Mouse (Mus musculus): ENCODE data around the gene Spef2. TPM values are rescaled to one million over a fixed set of nuclear protein-coding genes. Genes with fewer than 3 reads are reported as not detected.

The Spef2 gene
- polyA plus RNA-seq, 1 experiment from 2014 or later: 0.16 TPM

DNA sequence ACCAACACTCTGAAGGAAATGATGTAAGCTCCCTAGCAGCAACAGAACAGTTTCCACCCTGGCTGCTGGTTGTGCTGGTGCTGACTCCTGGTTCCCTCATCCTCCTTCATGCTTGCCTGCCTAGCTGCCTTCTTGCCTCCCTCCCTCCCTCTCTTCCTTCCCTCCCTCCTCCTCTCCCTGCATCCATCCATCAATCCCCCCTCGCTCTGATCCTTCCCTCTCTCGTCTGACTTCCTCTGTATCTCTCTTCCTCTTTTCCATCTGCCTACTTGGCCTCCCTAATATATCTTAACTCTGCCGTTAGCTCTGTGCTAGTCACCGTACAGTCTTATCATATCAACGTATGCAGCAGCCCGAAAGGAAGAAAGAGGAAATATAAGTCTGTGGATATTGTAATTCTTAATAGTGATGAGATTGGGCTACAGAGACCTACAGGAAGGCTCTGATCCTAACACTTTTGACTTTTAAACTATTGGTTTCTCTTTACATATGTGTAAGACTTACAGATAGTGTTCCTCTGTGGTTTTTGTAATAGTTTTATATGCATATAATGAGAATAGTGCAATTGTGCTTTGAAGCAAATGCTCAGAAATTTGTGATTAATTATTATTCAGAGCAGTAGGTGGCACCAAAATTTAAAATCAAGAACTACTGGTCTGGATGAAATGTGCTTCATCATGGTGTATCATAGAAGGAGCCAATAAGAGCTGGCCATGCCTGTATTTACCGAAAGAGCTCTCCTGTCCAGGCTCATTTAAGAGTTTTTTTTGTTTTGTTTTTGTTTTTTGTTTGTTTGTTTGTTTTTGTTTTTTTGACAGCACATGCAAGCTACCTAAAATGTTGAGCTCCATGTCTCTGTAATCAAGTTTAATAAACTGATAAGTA, 33.9 kb downstream of the Spef2 start:
- H3K27ac ChIP-seq: no peak overlapping the region
- H3K27me3 ChIP-seq: no peaks in the 10 kb centered on the region
- H3K9ac ChIP-seq: no peak overlapping the region
- no peak overlapping the region for H3K4me3 ChIP-seq
- ATAC-seq (replicated peaks; ENCODE audit: insufficient number of reproducible peaks, insufficient read depth, low FRiP score, low read depth): no peak
- no peaks in the 10 kb centered on the region for H3K36me3 ChIP-seq
- H3K9me3 ChIP-seq (replicated peaks): no peaks in the 10 kb centered on the region
- no peaks in the 10 kb centered on the region for H3K4me1 ChIP-seq (replicated peaks)
- 53% methylated on average over 7 of the region's 7 CpGs for WGBS
- H3K4me2 ChIP-seq: no peak overlapping the region

DNA sequence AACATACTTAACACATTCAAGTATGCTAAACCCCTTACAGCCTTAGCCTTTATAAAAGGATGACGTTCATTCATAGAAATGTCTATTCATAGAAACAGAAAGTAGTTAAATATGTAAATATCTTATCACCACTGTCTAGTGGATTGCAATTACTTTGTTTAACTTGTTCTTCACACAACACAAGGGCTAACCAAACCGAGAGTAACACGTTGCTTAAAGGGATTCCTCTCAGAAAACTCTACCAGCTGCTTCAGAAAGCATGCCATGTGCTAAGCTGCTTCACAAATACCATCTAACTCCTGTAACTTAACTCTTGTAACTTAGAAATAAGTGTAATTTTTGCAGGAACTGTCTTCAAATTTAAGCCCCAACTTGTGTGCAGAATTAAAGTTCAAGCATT, 35.0 kb downstream of the Spef2 start:
- Histone ChIP-seq H3K36me3 (no peaks in the 10 kb centered on the region), H3K27ac (no peak overlapping the region), H3K4me1 (replicated peaks) (no peaks in the 10 kb centered on the region), H3K27me3 (no peaks in the 10 kb centered on the region), H3K9ac (no peak overlapping the region), H3K4me3 (no peak overlapping the region), H3K9me3 (replicated peaks) (no peaks in the 10 kb centered on the region), H3K4me2 (no peak overlapping the region)
- no peak for ATAC-seq (replicated peaks; ENCODE audit: insufficient number of reproducible peaks, insufficient read depth, low FRiP score, low read depth)
- 60% methylated on average over 3 of the region's 3 CpGs for WGBS

- Histone ChIP-seq H3K9ac (no peak overlapping the region), H3K27ac (no peak overlapping the region), H3K9me3 (replicated peaks) (no peaks in the 10 kb centered on the region), H3K4me2 (no peak overlapping the region), H3K27me3 (no peaks in the 10 kb centered on the region), H3K36me3 (no peaks in the 10 kb centered on the region), H3K4me1 (replicated peaks) (no peaks in the 10 kb centered on the region), H3K4me3 (no peak overlapping the region)
- 75% methylated on average over 2 of the region's 2 CpGs for WGBS
- no peak for ATAC-seq (replicated peaks; ENCODE audit: insufficient number of reproducible peaks, insufficient read depth, low FRiP score, low read depth)
Observed at GRCm38 (mm10) chr15:9710330-9710729, 38.3 kb downstream of the Spef2 start.

- no peaks in the 10 kb centered on the region for H3K27me3 ChIP-seq
- 47% methylated on average over 2 of the region's 2 CpGs for WGBS
Observed at GRCm38 (mm10) chr15:9705830-9706450, 42.7 kb downstream of the Spef2 start.

DNA sequence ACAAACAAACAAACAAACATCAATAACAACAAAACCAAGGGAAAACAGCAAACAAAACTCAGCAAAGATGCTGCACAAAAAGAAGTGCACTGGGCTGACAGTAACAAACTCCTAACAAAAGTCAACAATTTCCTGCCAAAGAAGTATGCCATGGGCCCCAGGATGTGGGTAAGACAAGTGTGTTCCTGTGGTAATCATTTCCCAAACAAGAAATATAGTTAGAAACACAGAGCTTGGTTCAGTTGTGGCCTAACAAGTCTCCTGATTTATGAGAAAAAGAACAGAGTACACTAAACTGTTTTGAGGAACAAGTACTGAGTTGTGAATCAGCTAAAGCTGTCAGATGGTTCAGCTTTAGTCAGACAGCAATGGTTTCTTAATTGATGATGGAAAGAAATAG, 46.8 kb downstream of the Spef2 start:
- Histone ChIP-seq H3K9ac (no peak overlapping the region), H3K9me3 (replicated peaks) (no peaks in the 10 kb centered on the region), H3K4me2 (no peak overlapping the region), H3K4me3 (no peak overlapping the region), H3K4me1 (replicated peaks) (no peaks in the 10 kb centered on the region), H3K27me3 (no peaks in the 10 kb centered on the region), H3K36me3 (no peaks in the 10 kb centered on the region), H3K27ac (no peak overlapping the region)
- ATAC-seq (replicated peaks; ENCODE audit: insufficient number of reproducible peaks, insufficient read depth, low FRiP score, low read depth): no peak

More at GRCm38 (mm10) chr15:9705830-9706450, 42.7 kb downstream of the Spef2 start:
- H3K4me2 ChIP-seq: no peak overlapping the region
- no peak overlapping the region for H3K27ac ChIP-seq
- ATAC-seq (replicated peaks; ENCODE audit: insufficient number of reproducible peaks, insufficient read depth, low FRiP score, low read depth): no peak
- H3K4me1 ChIP-seq (replicated peaks): no peaks in the 10 kb centered on the region
- no peak overlapping the region for H3K4me3 ChIP-seq
- no peak overlapping the region for H3K9ac ChIP-seq
- no peaks in the 10 kb centered on the region for H3K36me3 ChIP-seq
- H3K9me3 ChIP-seq (replicated peaks): no peaks in the 10 kb centered on the region

GRCm38 (mm10) chr15:9691721-9692120, 56.9 kb downstream of the Spef2 start:
- no peak overlapping the region for H3K4me2 ChIP-seq
- H3K27me3 ChIP-seq: no peaks in the 10 kb centered on the region
- no peak for ATAC-seq (replicated peaks; ENCODE audit: insufficient number of reproducible peaks, insufficient read depth, low FRiP score, low read depth)
- H3K27ac ChIP-seq: no peak overlapping the region
- no peaks in the 10 kb centered on the region for H3K4me1 ChIP-seq (replicated peaks)
- no peak overlapping the region for H3K9ac ChIP-seq
- H3K9me3 ChIP-seq (replicated peaks): no peaks in the 10 kb centered on the region
- no peaks in the 10 kb centered on the region for H3K36me3 ChIP-seq
- no peak overlapping the region for H3K4me3 ChIP-seq

DNA sequence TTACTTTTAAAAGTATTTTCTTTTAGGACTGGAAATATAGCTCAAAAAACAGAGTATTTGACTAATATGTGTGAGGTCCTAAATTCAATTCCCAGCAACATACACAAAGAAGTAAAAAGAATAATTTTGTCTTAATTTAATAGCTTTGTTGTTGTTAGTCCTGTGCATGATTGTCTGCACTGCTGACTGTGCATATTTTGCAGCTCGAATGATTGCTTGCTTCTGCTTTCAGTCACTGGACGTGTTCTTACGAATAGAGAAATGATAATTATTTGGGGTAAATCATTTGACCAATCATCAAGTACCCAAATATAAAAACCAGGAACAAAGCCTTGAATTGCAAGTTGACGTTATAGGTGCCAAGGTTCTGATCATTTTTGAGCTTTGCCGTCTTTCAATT, 57.8 kb downstream of the Spef2 start:
- no peak overlapping the region for H3K4me2 ChIP-seq
- H3K27me3 ChIP-seq: no peaks in the 10 kb centered on the region
- H3K4me1 ChIP-seq (replicated peaks): no peaks in the 10 kb centered on the region
- no peak overlapping the region for H3K27ac ChIP-seq
- no peaks in the 10 kb centered on the region for H3K9me3 ChIP-seq (replicated peaks)
- H3K9ac ChIP-seq: no peak overlapping the region
- WGBS: 81% methylated on average over 5 of the region's 5 CpGs
- no peaks in the 10 kb centered on the region for H3K36me3 ChIP-seq
- no peak for ATAC-seq (replicated peaks; ENCODE audit: insufficient number of reproducible peaks, insufficient read depth, low FRiP score, low read depth)
- H3K4me3 ChIP-seq: no peak overlapping the region

- H3K27ac ChIP-seq: no peak overlapping the region
- H3K36me3 ChIP-seq: no peaks in the 10 kb centered on the region
- H3K4me3 ChIP-seq: no peak overlapping the region
- H3K9me3 ChIP-seq (replicated peaks): no peaks in the 10 kb centered on the region
- H3K4me2 ChIP-seq: no peak overlapping the region
- no peaks in the 10 kb centered on the region for H3K27me3 ChIP-seq
- 44% methylated on average over 1 of the region's 1 CpGs for WGBS
- no peak overlapping the region for H3K9ac ChIP-seq
- no peaks in the 10 kb centered on the region for H3K4me1 ChIP-seq (replicated peaks)
- ATAC-seq (replicated peaks; ENCODE audit: insufficient number of reproducible peaks, insufficient read depth, low FRiP score, low read depth): no peak
Observed at GRCm38 (mm10) chr15:9690436-9690835, 58.2 kb downstream of the Spef2 start.

GRCm38 (mm10) chr15:9683485-9683884, 65.2 kb downstream of the Spef2 start:
- WGBS: 66% methylated on average over 4 of the region's 4 CpGs
- H3K4me3 ChIP-seq: no peak overlapping the region
- no peaks in the 10 kb centered on the region for H3K4me1 ChIP-seq (replicated peaks)
- no peak overlapping the region for H3K4me2 ChIP-seq
- no peaks in the 10 kb centered on the region for H3K27me3 ChIP-seq
- no peak for ATAC-seq (replicated peaks; ENCODE audit: insufficient number of reproducible peaks, insufficient read depth, low FRiP score, low read depth)
- H3K36me3 ChIP-seq: no peaks in the 10 kb centered on the region
- H3K27ac ChIP-seq: no peak overlapping the region
- no peak overlapping the region for H3K9ac ChIP-seq
- no peaks in the 10 kb centered on the region for H3K9me3 ChIP-seq (replicated peaks)

DNA sequence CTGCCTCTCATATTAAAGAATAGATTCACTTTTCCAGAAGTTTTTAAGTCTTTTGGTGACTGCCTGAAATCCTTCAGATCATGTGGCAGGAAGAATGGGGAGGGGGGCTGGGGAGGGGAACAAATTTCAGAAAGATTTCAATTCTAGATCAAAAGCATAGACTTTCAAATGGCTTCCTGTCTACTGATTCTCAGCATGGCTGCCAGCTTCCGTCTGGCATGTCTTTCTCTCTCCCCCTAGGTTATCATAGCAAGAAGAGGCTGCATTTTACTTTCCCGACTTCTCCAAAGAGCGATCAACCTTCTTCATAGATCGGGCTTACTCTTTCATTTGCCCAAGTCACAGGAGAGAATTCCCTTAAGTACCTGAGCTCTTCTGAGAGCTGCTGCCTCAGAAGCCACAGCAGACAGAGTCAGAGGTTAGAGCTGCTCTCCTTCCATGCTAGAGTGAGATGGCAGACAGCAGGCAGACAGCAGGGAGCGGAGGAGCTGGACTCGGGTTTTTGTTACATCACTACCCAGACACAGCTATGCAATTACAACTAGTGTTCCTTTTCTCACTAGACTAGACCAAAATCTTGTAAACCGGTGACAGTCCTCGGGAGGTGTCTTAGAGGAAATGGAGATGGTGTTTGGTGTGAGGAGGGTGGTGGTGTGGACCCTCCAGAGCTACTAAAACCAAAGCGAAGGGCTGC, 71.2 kb downstream of the Spef2 start:
- no peak overlapping the region for H3K4me3 ChIP-seq
- no peaks in the 10 kb centered on the region for H3K36me3 ChIP-seq
- no peaks in the 10 kb centered on the region for H3K27me3 ChIP-seq
- H3K9me3 ChIP-seq (replicated peaks): no peaks in the 10 kb centered on the region
- H3K27ac ChIP-seq: no peak overlapping the region
- WGBS: 71% methylated on average over 9 of the region's 9 CpGs
- no peaks in the 10 kb centered on the region for H3K4me1 ChIP-seq (replicated peaks)
- no peak for ATAC-seq (replicated peaks; ENCODE audit: insufficient number of reproducible peaks, insufficient read depth, low FRiP score, low read depth)
- no peak overlapping the region for H3K4me2 ChIP-seq
- no peak overlapping the region for H3K9ac ChIP-seq

DNA sequence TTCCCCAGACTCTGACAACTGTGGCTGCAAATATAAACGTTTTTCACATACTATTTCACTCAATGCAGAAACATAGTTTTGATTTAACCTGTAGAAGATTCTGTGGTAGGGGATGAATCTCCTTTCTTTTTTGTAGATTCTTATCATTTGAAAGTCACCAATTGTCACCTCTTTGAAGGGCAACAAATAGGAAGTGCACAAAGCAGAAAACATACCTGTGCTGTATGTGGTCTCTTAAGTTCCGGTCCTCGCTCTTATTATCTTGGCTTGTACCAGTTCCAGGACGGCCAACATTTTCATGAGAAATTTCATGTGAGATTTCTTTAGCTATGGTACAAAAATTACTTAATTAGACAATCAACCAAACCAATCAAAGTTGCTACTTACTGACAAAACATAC, 80.1 kb downstream of the Spef2 start:
- no peaks in the 10 kb centered on the region for H3K27me3 ChIP-seq
- no peak overlapping the region for H3K27ac ChIP-seq
- H3K36me3 ChIP-seq: no peaks in the 10 kb centered on the region
- no peak overlapping the region for H3K4me3 ChIP-seq
- H3K4me1 ChIP-seq (replicated peaks): no peaks in the 10 kb centered on the region
- no peak overlapping the region for H3K4me2 ChIP-seq
- no peak overlapping the region for H3K9ac ChIP-seq
- no peak for ATAC-seq (replicated peaks; ENCODE audit: insufficient number of reproducible peaks, insufficient read depth, low FRiP score, low read depth)
- H3K9me3 ChIP-seq (replicated peaks): no peaks in the 10 kb centered on the region
- 80% methylated on average over 4 of the region's 4 CpGs for WGBS

Measured in heart, embryonic 15.5 days (tissue).